Mouse (Mus musculus) ovary, adult 2 months (tissue): ENCODE results near the gene Txndc15. TPM values are rescaled to one million over a fixed set of nuclear protein-coding genes. Genes with fewer than 3 reads are reported as not detected.

Source experiments
- polyA plus RNA-seq: library from polyadenylated mRNA; depleted of rRNA; stranded (reverse); fragments of >200 nt; gene quantifications from 2 replicates; pipeline ENCODE4 v1.2.3, GENCODE M21; 2012; rRNA removed

Gene Txndc15
- polyA plus RNA-seq, result 66.8 and 69.7 TPM in 2 replicates

GRCm38 (mm10) chr13:55714501-55715166 is at the start of gene Txndc15:
TSS of gene Txndc15 (plus strand) at chr13:55714650.

GRCm38 (mm10) chr13:55692535-55693242 is 21.8 kb upstream of the Txndc15 start, which contains the start of gene B230219D22Rik:
TSS of gene B230219D22Rik (plus strand) at chr13:55693124.

GRCm38 (mm10) chr13:55727120-55727838 is 12.8 kb downstream of the Txndc15 start, which contains the start of gene Pcbd2:
TSS of gene Pcbd2 (plus strand) at chr13:55727368.

Other genes starting within 250 kb of the Txndc15 start
- gene Dbn1, start 226.5 kb upstream of the Txndc15 start, polyA plus RNA-seq, result 121 and 140 TPM in 2 replicates
- gene Pdlim7, start 201.0 kb upstream of the Txndc15 start, polyA plus RNA-seq, result 253 and 269 TPM in 2 replicates
- 12.2 and 13.5 TPM in 2 replicates for gene Dok3, start 185.4 kb upstream of the Txndc15 start, polyA plus RNA-seq
- gene Ddx41, start 178.0 kb upstream of the Txndc15 start, polyA plus RNA-seq, result 110 and 147 TPM in 2 replicates
- 118 and 137 TPM in 2 replicates for gene Fam193b, start 143.5 kb upstream of the Txndc15 start, polyA plus RNA-seq
- gene Tmed9, start 140.9 kb upstream of the Txndc15 start, polyA plus RNA-seq, result 90.5 and 90.9 TPM in 2 replicates
- 29.8 and 32.7 TPM in 2 replicates for gene B4galt7, start 114.8 kb upstream of the Txndc15 start, polyA plus RNA-seq
- 17.4 and 18.4 TPM in 2 replicates for gene Caml, start 91.6 kb upstream of the Txndc15 start, polyA plus RNA-seq
- gene Ddx46, start 79.6 kb upstream of the Txndc15 start, polyA plus RNA-seq, result 9.0 and 9.2 TPM in 2 replicates
- 31.8 and 32.2 TPM in 2 replicates for gene B230219D22Rik, start 21.5 kb upstream of the Txndc15 start, polyA plus RNA-seq
- gene Pcbd2, start 12.7 kb downstream of the Txndc15 start, polyA plus RNA-seq, result 23.2 and 23.3 TPM in 2 replicates
- 0.10 TPM in 1 of 2 replicates, not detected in the other for gene Catsper3, start 69.9 kb downstream of the Txndc15 start, polyA plus RNA-seq
- 1.2 and 1.7 TPM in 2 replicates for gene Pitx1, start 121.5 kb downstream of the Txndc15 start, polyA plus RNA-seq